Mouse (Mus musculus) lung, embryonic 15.5 days (tissue): ENCODE data around the gene Siva1. TPM values are rescaled to one million over a fixed set of nuclear protein-coding genes. Genes with fewer than 3 reads are reported as not detected.

ENCODE experiments used
- ATAC-seq: fragments of 200-750 bp; cut with Nextera tagmentation; 2 replicates; pipeline ENCODE4 v1.8.0; 2017; ENCODE audit warnings: moderate number of reproducible peaks, borderline replicate concordance; ENCODE audit not compliant: low FRiP score, low TSS enrichment; ENCODE audit errors: extremely low read depth
- H3K27ac ChIP-seq: fragments of 300-500 bp; sonication (generic); 2 replicates; pipeline ENCODE4 v1.5.1; 2015; ENCODE audit warnings: moderate library complexity, mild to moderate bottlenecking, inconsistent platforms
- H3K27me3 ChIP-seq: fragments of 300-500 bp; sonication (generic); 2 replicates; pipeline ENCODE4 v1.6.1; 2015; ENCODE audit warnings: inconsistent platforms
- H3K36me3 ChIP-seq: fragments of 300-500 bp; sonication (generic); 2 replicates; pipeline ENCODE4 v1.6.1; 2015; ENCODE audit warnings: inconsistent platforms
- H3K4me1 ChIP-seq: fragments of 300-500 bp; sonication (generic); 2 replicates; pipeline ENCODE4 v1.6.1; 2015; ENCODE audit warnings: inconsistent platforms
- H3K4me2 ChIP-seq: fragments of 300-500 bp; sonication (generic); 2 replicates; pipeline ENCODE4 v1.6.1; 2015; ENCODE audit warnings: inconsistent platforms, mild to moderate bottlenecking, moderate library complexity
- H3K4me3 ChIP-seq: fragments of 300-500 bp; sonication (generic); 2 replicates; pipeline ENCODE4 v1.5.1; 2015; ENCODE audit warnings: mild to moderate bottlenecking, inconsistent platforms
- H3K9ac ChIP-seq: fragments of 300-500 bp; sonication (generic); 2 replicates; pipeline ENCODE4 v1.6.1; 2015; ENCODE audit warnings: inconsistent platforms
- H3K9me3 ChIP-seq: fragments of 300-500 bp; sonication (generic); 2 replicates; pipeline ENCODE4 v1.6.1; 2016; ENCODE audit warnings: inconsistent platforms
- WGBS: fragments of 180-500 bp; shearing (Covaris S2); methylation state at CpG from one replicate; pipeline ENCODE4 v1.1.7; 2015; 5-methylcytosine and 5-hydroxymethylcytosine counted together
- polyA plus RNA-seq: library from polyadenylated mRNA; unstranded; fragments of >200 nt; fragmentation: Nextera tagmentation; extraction: Ambion mirVana; gene quantifications from 2 replicates; pipeline ENCODE4 v1.2.1, GENCODE M21; 2015

Siva1 gene
- polyA plus RNA-seq, 1 experiment from 2014 or later = 232 TPM

GRCm38 (mm10) chr12:112673576-112674091, 29.2 kb downstream of the Siva1 start:
- peak; percentile 3; the same call in 1 of the 2 replicates for ATAC-seq
- Histone ChIP-seq H3K4me2 (peak overlapping the region; percentile 93), H3K36me3 (peaks cover 23% of the 10 kb centered on the region), H3K4me1 (peaks cover 79% of the 10 kb centered on the region), H3K27ac (peak overlapping the region; percentile 98), H3K4me3 (peak overlapping the region; percentile 99), H3K9ac (peak overlapping the region; percentile 100), H3K9me3 (no peaks in the 10 kb centered on the region), H3K27me3 (no peaks in the 10 kb centered on the region; the same call in 1 of the 2 replicates)
- under 1% methylated on average over 40 of the region's 68 CpGs for WGBS

- Histone ChIP-seq H3K4me1 (peaks cover 77% of the 10 kb centered on the region), H3K4me2 (peak within 1 kb of the TSS; percentile 93), H3K4me3 (peak within 1 kb of the TSS; percentile 99), H3K9ac (peak within 1 kb of the TSS; percentile 100), H3K9me3 (no peaks in the 10 kb centered on the region), H3K27me3 (peaks cover 3% of the 10 kb centered on the region; the same call in 1 of the 2 replicates), H3K27ac (peak within 1 kb of the TSS; percentile 98), H3K36me3 (peaks cover 16% of the 10 kb centered on the region)
- ATAC-seq = peak; percentile 32; the same call in 1 of the 2 replicates
- under 1% methylated on average over 52 of the region's 70 CpGs for WGBS
Observed at GRCm38 (mm10) chr12:112674132-112675011, 29.9 kb downstream of the Siva1 start, which contains the start of gene Akt1. Akt1 (minus strand) TSS chr12:112674884.

- Histone ChIP-seq H3K27ac (peak overlapping the region; percentile 98), H3K4me1 (peaks cover 79% of the 10 kb centered on the region), H3K4me3 (peak overlapping the region; percentile 99), H3K9me3 (no peaks in the 10 kb centered on the region), H3K4me2 (peak overlapping the region; percentile 93), H3K9ac (peak overlapping the region; percentile 2; the same call in 1 of the 2 replicates), H3K27me3 (peaks cover 14% of the 10 kb centered on the region), H3K36me3 (peaks cover 5% of the 10 kb centered on the region)
- ATAC-seq = peak; percentile 10; the same call in 1 of the 2 replicates
- WGBS = 19% methylated on average over 18 of the region's 18 CpGs
Observed at GRCm38 (mm10) chr12:112675245-112676035, 31.0 kb downstream of the Siva1 start.

GRCm38 (mm10) chr12:112677076-112677475, 32.6 kb downstream of the Siva1 start:
- Histone ChIP-seq H3K27me3 (peaks cover 20% of the 10 kb centered on the region), H3K4me3 (no peak overlapping the region), H3K4me2 (no peak overlapping the region), H3K27ac (0 out of 2 replicates have a peak overlapping the region, but pooled peaks have one; percentile 29), H3K9me3 (no peaks in the 10 kb centered on the region), H3K36me3 (no peaks in the 10 kb centered on the region), H3K4me1 (peaks cover 69% of the 10 kb centered on the region), H3K9ac (no peak overlapping the region)
- no peak for ATAC-seq
- 36% methylated on average over 5 of the region's 5 CpGs for WGBS

- peak overlapping the region; percentile 94 for H3K27ac ChIP-seq
- no peak for ATAC-seq
Observed at GRCm38 (mm10) chr12:112677943-112678554, 33.6 kb downstream of the Siva1 start.

GRCm38 (mm10) chr12:112678555-112679026, 34.1 kb downstream of the Siva1 start, which contains the start of gene Zbtb42:
Zbtb42 (plus strand) TSS chr12:112678828.
- Histone ChIP-seq H3K36me3 (no peaks in the 10 kb centered on the region), H3K9me3 (no peaks in the 10 kb centered on the region), H3K9ac (peak within 1 kb of the TSS; percentile 71), H3K4me3 (peak within 1 kb of the TSS; percentile 75), H3K4me1 (peaks cover 62% of the 10 kb centered on the region), H3K27me3 (peaks cover 20% of the 10 kb centered on the region), H3K27ac (peak within 1 kb of the TSS; percentile 94), H3K4me2 (peak within 1 kb of the TSS; percentile 97)
- WGBS = under 1% methylated on average over 55 of the region's 60 CpGs
- ATAC-seq = peak; percentile 37

More at GRCm38 (mm10) chr12:112677943-112678554, 33.6 kb downstream of the Siva1 start:
- Histone ChIP-seq H3K9ac (peak overlapping the region; percentile 71), H3K4me3 (peak overlapping the region; percentile 75), H3K4me1 (peaks cover 60% of the 10 kb centered on the region), H3K27me3 (peaks cover 20% of the 10 kb centered on the region), H3K9me3 (no peaks in the 10 kb centered on the region), H3K36me3 (no peaks in the 10 kb centered on the region), H3K4me2 (peak overlapping the region; percentile 97)
- WGBS = 22% methylated on average over 19 of the region's 19 CpGs

- peak; percentile 45 for ATAC-seq
- peaks cover 20% of the 10 kb centered on the region for H3K27me3 ChIP-seq
- no peaks in the 10 kb centered on the region for H3K9me3 ChIP-seq
- H3K27ac ChIP-seq = peak overlapping the region; percentile 94
- peak overlapping the region; percentile 71 for H3K9ac ChIP-seq
- no peaks in the 10 kb centered on the region for H3K36me3 ChIP-seq
- H3K4me1 ChIP-seq = peaks cover 63% of the 10 kb centered on the region
- peak overlapping the region; percentile 75 for H3K4me3 ChIP-seq
- H3K4me2 ChIP-seq = peak overlapping the region; percentile 97
- WGBS = 3% methylated on average over 75 of the region's 87 CpGs
Observed at GRCm38 (mm10) chr12:112679027-112679996, 34.8 kb downstream of the Siva1 start.

- Histone ChIP-seq H3K36me3 (no peaks in the 10 kb centered on the region), H3K4me3 (no peak overlapping the region), H3K4me2 (no peak overlapping the region), H3K9me3 (no peaks in the 10 kb centered on the region), H3K27me3 (peaks cover 30% of the 10 kb centered on the region), H3K9ac (no peak overlapping the region), H3K4me1 (peaks cover 28% of the 10 kb centered on the region), H3K27ac (no peak overlapping the region)
- ATAC-seq = no peak
- WGBS = 53% methylated on average over 7 of the region's 7 CpGs
Observed at GRCm38 (mm10) chr12:112683351-112683750, 38.9 kb downstream of the Siva1 start.

GRCm38 (mm10) chr12:112688458-112688857, 44.0 kb downstream of the Siva1 start:
- H3K4me1 ChIP-seq = peaks cover 8% of the 10 kb centered on the region
- ATAC-seq = no peak
- H3K27ac ChIP-seq = no peak overlapping the region
- H3K9me3 ChIP-seq = no peaks in the 10 kb centered on the region
- no peaks in the 10 kb centered on the region for H3K36me3 ChIP-seq
- 33% methylated on average over 15 of the region's 15 CpGs for WGBS
- H3K4me2 ChIP-seq = no peak overlapping the region
- H3K27me3 ChIP-seq = peaks cover 9% of the 10 kb centered on the region; the same call in 1 of the 2 replicates
- H3K9ac ChIP-seq = no peak overlapping the region
- no peak overlapping the region for H3K4me3 ChIP-seq
